Mouse (Mus musculus) A20 (cell line): ENCODE data around the gene Rps3a1.

Source experiments
- DNase-seq: peaks from one replicate; pipeline ENCODE4 v3.0.0-alpha.2; 2011; ENCODE audit warnings: low read depth, low spot score

Rps3a1 gene

GRCm38 (mm10) chr3:86142263-86142933 is at the start of gene Rps3a1:
Rps3a1 (minus strand) TSS chr3:86142702.
- peak; percentile 98 for DNase-seq

DNA sequence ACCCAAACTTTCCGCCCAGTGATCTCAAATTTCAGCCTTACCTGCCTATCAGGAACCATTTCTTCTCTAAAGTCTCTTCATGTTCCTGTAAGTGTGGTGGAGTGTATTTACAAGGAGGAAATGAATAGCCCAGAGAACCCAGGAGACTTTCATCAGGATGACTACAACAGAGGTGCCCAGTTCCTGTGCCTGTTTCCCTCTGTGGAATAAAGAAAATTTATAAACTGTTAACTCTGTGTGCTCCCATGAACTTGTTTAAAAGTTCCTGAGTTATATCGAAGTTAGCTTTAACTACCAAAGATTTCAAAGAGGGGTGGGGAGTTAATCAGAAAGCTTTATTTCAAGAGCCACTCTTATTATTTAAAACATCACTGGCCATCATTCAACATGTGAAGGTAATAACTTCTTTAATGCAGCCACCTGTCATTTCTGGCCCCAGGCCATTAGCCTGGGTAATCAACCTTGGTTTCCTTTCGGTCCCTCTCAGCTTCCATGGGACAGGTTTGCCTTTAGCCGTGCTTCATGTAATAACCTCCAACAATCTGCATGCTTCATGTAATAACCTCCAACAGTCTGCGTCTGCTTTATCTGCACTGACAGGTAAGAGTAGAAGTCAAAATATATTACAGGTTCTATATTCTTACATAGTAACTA is 45.4 kb upstream of the Rps3a1 start:
- no peak for DNase-seq

DNA sequence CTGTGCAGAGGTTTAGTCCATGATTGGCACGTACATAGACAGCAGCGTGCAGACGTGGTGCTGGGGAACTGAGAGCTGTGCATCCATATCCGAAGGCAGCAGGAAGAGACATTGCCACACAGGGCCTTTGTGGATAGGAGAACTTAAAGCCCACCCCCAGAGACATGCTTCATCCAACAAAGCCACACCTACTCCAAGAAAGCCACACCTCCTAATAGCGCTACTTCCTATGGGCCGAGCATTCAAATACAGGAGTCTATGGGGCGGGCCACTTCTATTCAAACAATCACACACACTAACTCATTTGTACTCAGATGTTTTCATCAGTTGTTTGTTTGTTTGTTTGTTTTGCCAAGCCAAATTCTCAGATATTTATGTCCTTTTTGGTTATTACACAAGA is 42.0 kb upstream of the Rps3a1 start:
- DNase-seq, result no peak

DNA sequence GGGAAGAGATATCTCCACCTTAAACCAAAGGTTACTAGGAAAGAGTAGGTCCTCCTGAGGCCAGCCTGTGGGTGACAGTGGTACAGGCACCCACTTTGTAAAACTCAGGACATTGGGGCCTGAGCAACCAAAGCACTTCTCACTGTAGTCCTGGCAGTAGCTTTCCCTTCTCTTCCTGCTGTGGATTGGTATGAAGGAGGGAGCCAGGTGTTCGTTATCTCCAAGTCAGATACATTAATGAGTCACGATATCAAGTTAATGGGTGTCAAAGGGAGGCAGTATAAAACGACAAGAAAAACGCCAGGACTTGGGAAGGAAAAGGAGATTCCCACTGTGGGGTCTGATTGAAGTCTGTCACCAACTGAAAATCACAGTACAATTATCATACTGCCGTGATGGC is 38.6 kb upstream of the Rps3a1 start:
- DNase-seq, result no peak

- no peak for DNase-seq
These were observed 37.2 kb upstream of the Rps3a1 start for GRCm38 (mm10) chr3:86179714-86180113.

GRCm38 (mm10) chr3:86168841-86169425 is 26.4 kb upstream of the Rps3a1 start:
- no peak for DNase-seq

DNA sequence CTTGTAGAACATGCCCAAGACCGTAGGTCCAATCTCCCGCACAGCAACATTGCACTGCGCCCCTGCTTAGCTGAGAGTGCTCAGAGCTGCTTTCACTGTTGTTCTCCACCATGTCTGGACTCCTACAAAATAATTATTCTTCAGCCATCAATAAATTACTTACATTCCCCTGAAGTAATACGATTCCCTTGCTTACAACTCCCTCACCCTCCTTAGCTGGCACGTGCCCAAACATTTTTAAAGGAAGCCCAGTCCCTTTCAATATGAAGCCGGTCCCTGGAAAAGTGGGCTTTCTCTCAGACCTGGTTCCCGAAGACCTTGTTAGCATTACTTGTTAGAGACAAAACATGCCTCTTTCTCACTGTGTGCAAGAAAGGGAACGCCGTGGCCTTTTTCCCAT is 7.0 kb upstream of the Rps3a1 start:
- DNase-seq, result no peak

- DNase-seq, result peak; percentile 37
These were observed 6.6 kb upstream of the Rps3a1 start for GRCm38 (mm10) chr3:86149063-86149462.

DNA sequence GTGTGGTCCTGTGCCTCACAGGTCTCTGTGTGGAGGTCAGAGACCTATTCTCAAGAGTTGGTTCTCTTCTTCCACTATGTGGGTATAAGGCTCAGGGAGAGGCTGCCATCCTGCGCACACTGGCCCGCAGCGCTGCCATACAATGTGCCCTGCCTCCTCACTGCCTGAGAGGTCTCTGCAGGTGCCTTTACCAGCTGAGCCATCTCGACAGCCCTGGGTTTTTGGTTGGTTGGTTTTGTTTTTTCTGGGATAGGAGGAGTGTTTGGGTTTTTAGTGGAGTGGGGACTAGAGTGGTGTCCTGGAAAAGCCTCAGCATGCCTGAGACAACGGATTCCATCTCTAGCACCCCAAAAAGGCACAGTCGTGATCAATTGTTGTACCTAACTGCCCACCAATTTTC is 841 bp upstream of the Rps3a1 start:
- no peak for DNase-seq

DNA sequence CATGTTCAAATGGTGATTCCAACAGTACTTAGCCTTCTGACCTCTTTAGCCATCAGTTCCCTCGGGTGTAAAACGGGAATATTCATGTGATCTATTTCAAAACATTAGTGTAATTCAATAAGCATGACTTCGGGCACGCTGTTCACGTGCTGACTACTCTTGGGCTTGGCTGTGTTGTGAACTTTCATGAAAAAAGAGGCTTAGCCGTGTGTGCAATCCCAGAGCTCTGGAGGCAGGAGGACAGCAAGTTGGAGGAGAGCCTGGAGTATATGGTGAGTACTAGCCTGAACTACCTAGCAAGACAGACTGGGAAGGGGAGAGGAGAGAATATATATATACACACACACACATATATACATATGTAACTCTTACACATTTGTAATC is 424 bp upstream of the Rps3a1 start:
- DNase-seq, result no peak

DNA sequence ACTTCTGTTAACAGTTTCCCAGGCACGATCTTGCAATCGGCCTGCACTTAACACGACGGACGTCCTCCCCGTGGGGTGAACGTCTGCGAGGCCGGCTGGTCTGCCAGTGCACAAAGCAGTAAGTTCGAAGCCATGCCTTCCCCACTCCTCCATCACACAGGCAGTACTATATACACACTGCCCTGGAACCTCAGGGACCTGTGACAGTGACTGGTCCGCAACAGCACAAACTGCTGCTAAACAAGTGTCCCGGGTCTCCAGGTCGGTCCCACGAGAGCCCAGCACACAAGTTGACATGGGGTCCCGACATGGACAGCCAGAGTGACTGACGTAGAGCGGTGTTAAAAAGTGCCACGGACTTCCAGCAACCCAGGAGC is 628 bp downstream of the Rps3a1 start:
- DNase-seq, result peak; percentile 44

GRCm38 (mm10) chr3:86141366-86141765 is 1.1 kb downstream of the Rps3a1 start:
- DNase-seq, result no peak

DNA sequence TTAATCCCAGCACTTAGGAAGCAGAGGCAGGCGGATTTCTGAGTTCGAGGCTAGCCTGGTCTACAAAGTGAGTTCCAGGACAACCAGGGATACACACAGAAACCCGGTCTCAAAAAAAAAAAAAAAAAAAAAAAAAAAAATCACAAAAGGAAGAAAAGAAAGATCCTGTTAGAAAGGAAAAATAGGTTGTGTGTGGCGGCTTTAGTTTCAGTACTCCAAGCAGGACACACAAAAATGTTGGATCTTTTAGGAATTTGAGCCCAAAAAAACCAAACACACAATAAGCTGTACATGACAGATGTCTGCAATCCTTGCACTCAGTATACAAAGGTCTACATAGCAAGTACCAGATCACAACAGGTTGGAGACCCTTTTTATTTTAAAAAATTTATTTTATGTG is 2.8 kb downstream of the Rps3a1 start:
- no peak for DNase-seq

DNA sequence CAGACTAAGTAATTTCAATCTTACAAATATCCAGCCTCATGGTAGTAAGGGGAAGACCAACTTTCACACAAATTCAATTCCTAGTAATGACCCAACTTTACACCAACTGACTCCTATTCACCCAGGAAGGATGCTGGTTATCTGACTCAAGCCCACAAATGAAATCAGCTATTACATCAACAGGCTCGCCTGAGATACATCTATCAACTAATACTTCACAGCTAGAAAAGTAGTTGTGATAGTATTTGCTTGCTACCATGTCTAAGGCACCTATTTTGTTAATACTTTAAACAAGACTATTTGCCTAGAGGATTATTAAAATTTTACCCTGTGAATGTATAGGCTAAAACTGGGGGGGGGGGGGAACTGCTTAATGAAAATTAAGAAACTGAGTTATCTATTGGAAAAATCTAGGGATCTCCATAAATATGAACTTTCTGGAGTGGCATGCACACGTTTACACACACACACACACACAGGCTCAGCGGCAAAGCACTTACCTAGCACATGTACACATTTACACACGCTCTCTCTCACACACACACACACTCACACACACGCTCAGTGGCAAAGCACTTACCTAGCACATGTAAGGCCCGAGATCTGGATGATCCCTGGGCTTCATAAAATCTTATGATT is 5.4 kb downstream of the Rps3a1 start:
- DNase-seq, result no peak

- no peak for DNase-seq
These were observed 6.5 kb downstream of the Rps3a1 start for GRCm38 (mm10) chr3:86135886-86136563.

DNA sequence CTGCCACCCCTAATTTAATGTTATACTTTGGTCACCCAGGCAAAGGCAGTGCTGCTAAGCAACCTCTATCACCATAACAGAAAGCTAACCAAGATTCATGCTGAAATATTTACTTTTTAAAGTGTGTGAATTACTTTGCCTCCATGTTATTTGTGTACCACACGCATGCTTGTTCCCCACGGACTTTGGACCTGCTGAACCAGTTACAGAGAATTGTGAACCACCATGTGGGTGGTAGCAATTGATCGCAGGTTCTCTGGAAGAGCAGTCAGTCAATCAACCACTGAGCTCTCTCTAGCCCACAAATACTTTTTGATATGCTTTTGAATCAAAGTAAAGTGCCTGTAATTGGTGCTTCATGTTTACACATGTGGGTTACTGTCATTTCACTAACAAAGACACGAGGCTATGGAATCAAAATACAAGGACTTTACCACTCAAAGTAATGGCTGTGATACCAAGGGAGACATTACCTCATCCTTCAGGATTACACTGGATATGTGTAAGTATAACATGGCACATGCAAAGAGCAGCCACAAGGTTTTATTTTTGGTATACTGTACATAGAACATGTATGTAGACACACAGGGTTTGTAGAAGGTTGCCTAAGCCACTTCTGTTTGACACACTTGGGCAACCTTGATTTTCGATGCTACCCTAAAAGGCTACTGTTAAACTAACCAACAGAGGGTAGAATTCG is 7.4 kb downstream of the Rps3a1 start:
- no peak for DNase-seq

- peak; percentile 64 for DNase-seq
These were observed 12.7 kb downstream of the Rps3a1 start for GRCm38 (mm10) chr3:86129757-86130156.

DNA sequence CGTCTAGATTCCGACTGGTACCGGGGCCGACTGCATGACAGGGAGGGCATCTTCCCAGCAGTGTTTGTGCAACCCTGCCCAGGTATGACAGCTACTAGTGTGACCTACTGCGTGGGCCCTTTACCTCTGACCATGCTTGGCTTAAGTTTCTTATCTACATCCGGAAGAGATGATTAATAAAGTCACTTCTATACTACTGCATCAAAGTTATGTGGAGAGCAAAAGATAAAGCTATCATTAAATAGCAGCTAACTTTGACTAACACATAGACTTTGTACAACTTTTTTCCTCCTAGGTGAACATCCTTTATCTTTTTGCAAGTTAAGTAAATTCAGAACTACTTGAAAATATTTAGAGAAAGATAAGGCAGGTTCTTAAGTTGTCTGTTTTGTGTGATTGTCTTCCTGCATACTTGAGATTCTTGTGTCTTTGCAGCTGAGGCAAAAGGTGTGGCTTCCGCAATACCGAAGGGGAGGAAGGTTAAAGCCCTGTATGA is 19.2 kb downstream of the Rps3a1 start:
- no peak for DNase-seq

DNA sequence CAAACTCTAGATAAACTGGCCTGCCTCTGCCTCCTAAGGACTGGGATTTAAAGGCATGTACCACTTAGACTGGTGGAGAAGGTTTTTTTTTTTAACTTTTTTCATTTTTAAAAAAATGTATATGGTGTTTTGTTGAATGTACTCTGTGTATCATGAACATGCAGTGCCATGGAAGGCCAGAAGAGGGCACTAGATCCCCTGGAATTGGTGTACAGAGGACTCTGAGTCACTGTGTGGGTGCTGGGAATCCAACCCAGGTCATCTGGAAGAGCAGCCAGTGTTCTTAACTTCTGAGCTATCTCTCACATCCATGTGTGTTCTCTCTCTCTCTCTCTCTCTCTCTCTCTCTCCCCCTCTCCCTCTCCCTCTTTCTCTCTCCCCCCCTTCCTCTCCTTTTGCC is 20.3 kb downstream of the Rps3a1 start:
- no peak for DNase-seq

- no peak for DNase-seq
These were observed 23.1 kb downstream of the Rps3a1 start for GRCm38 (mm10) chr3:86119237-86119932.

GRCm38 (mm10) chr3:86116951-86117350 is 25.6 kb downstream of the Rps3a1 start:
- no peak for DNase-seq
